Mouse (Mus musculus): Measurements from ENCODE around the gene Git1. TPM values are rescaled to one million over a fixed set of nuclear protein-coding genes. Genes with fewer than 3 reads are reported as not detected.

The Git1 gene
- total and polyA plus RNA-seq, 3 experiments: 9.5 to 90.7 (median 42.8) TPM

DNA sequence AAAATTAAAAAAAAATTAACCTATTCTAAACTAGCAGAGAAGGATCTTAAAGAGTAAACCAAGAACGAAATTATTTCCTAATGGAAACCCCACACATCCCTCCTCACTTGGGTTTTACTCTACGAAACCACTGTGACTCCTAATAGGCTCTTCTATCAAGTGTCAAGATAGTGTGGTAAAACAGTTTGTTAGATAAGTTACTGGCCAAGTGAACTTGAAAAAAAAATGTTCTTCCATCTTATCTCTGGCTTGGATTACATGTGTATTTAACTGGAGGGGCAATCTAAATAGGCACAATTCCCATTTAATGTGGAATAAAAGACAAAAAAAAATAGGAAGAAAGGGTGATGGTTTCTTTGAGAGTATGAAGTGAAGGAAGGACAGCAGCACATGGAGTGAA, 37.5 kb downstream of the Git1 start:
- H3K36me3 ChIP-seq (replicated peaks): peaks cover 32% of the 10 kb centered on the region
- no peak overlapping the region for H3K4me3 ChIP-seq (ENCODE audit: low read depth, low read length)
- TF ChIP-seq CTCF (IDR thresholded peaks at IDR 0.05; ENCODE audit: low read depth, low read length): no peak
- no peak for TF ChIP-seq TAL1 (conservative IDR thresholded peaks at IDR 0.05; ENCODE audit: low read depth, low read length)
- no peak for TF ChIP-seq POLR2AphosphoS5 (IDR thresholded peaks at IDR 0.05; ENCODE audit: insufficient replicate concordance, low read depth, low read length)
- TF ChIP-seq GATA2 (IDR thresholded peaks at IDR 0.05; ENCODE audit: borderline replicate concordance, low read depth, low read length): no peak
- TF ChIP-seq GATA1 (IDR thresholded peaks at IDR 0.05; ENCODE audit: borderline replicate concordance, low read length): no peak
- DNase-seq (ENCODE audit: low spot score): no peak
- H3K27me3 ChIP-seq (ENCODE audit: insufficient read depth, low read length): no peaks in the 10 kb centered on the region
- H3K9me3 ChIP-seq (replicated peaks): no peaks in the 10 kb centered on the region
- peaks cover 3% of the 10 kb centered on the region; the same call in 1 of the 2 replicates for H3K4me1 ChIP-seq (ENCODE audit: insufficient read depth, low read depth, low read length)
- ATAC-seq (ENCODE audit: extremely low read depth, insufficient number of reproducible peaks, low FRiP score, poor library complexity, severe bottlenecking): no peak

GRCm38 (mm10) chr11:77532202-77532846, 39.0 kb downstream of the Git1 start:
- H3K36me3 ChIP-seq (replicated peaks): peaks cover 45% of the 10 kb centered on the region
- no peak for ATAC-seq (ENCODE audit: extremely low read depth, insufficient number of reproducible peaks, low FRiP score, poor library complexity, severe bottlenecking)
- no peak for TF ChIP-seq GATA2 (IDR thresholded peaks at IDR 0.05; ENCODE audit: borderline replicate concordance, low read depth, low read length)
- TF ChIP-seq POLR2AphosphoS5 (IDR thresholded peaks at IDR 0.05; ENCODE audit: insufficient replicate concordance, low read depth, low read length): no peak
- TF ChIP-seq GATA1 (IDR thresholded peaks at IDR 0.05; ENCODE audit: borderline replicate concordance, low read length): no peak
- TF ChIP-seq TAL1 (conservative IDR thresholded peaks at IDR 0.05; ENCODE audit: low read depth, low read length): no peak
- no peak for TF ChIP-seq CTCF (IDR thresholded peaks at IDR 0.05; ENCODE audit: low read depth, low read length)
- H3K4me1 ChIP-seq (ENCODE audit: insufficient read depth, low read depth, low read length): no peaks in the 10 kb centered on the region
- no peak for DNase-seq (ENCODE audit: low spot score)
- no peak overlapping the region for H3K4me3 ChIP-seq (ENCODE audit: low read depth, low read length)
- no peaks in the 10 kb centered on the region for H3K9me3 ChIP-seq (replicated peaks)
- H3K27me3 ChIP-seq (ENCODE audit: insufficient read depth, low read length): no peaks in the 10 kb centered on the region

DNA sequence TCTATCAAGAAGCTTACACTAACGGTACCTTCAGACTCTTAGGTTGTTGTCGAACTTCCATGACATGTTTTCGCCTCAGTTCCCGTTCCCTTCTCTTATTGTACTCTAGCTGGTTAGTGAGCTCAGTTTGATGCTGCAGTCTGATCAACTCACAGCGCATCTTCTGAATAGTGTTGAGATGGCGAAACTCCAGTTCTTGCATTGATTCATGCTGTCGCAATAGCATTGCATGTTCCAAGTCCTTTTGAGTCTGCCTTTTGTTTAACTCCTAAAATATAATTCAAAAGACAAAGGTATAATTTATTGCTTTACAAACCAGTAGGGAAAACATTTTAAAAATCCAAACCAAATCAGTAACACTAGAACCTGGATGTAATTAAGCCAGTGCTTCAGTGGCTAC, 51.9 kb downstream of the Git1 start:
- DNase-seq (ENCODE audit: low spot score): no peak
- no peaks in the 10 kb centered on the region for H3K9me3 ChIP-seq (replicated peaks)
- no peaks in the 10 kb centered on the region for H3K27me3 ChIP-seq (ENCODE audit: insufficient read depth, low read length)
- no peak overlapping the region for H3K4me3 ChIP-seq (ENCODE audit: low read depth, low read length)
- no peaks in the 10 kb centered on the region for H3K4me1 ChIP-seq (ENCODE audit: insufficient read depth, low read depth, low read length)
- H3K36me3 ChIP-seq (replicated peaks): peaks cover 76% of the 10 kb centered on the region
- no peak for ATAC-seq (ENCODE audit: extremely low read depth, insufficient number of reproducible peaks, low FRiP score, poor library complexity, severe bottlenecking)
- TF ChIP-seq GATA1 (IDR thresholded peaks at IDR 0.05; ENCODE audit: borderline replicate concordance, low read length) (no peak), GATA2 (IDR thresholded peaks at IDR 0.05; ENCODE audit: borderline replicate concordance, low read depth, low read length) (no peak), TAL1 (conservative IDR thresholded peaks at IDR 0.05; ENCODE audit: low read depth, low read length) (no peak), CTCF (IDR thresholded peaks at IDR 0.05; ENCODE audit: low read depth, low read length) (no peak), POLR2AphosphoS5 (IDR thresholded peaks at IDR 0.05; ENCODE audit: insufficient replicate concordance, low read depth, low read length) (no peak)

Other genes with a start within 250 kb of the Git1 start
- gene Coro6, start 31.2 kb upstream of the Git1 start, total RNA-seq (2014; fragmentation: Nextera tagmentation): not detected in 2 replicates
- gene Coro6, start 31.2 kb upstream of the Git1 start, total RNA-seq (2017): 0.11 TPM in 1 of 2 replicates, not detected in the other
- not detected in 2 replicates for gene Coro6, start 31.2 kb upstream of the Git1 start, polyA plus RNA-seq (2012)
- 1.3 TPM in 1 of 2 replicates, not detected in the other for gene Ankrd13b, start 3.9 kb upstream of the Git1 start, total RNA-seq (2014; fragmentation: Nextera tagmentation)
- 0.12 TPM in 1 of 2 replicates, not detected in the other for gene Ankrd13b, start 3.9 kb upstream of the Git1 start, total RNA-seq (2017)
- gene Ankrd13b, start 3.9 kb upstream of the Git1 start, polyA plus RNA-seq (2012): 0.36 and 0.41 TPM in 2 replicates
- 0.30 TPM in 1 of 2 replicates, not detected in the other for gene Abhd15, start 21.6 kb downstream of the Git1 start, total RNA-seq (2014; fragmentation: Nextera tagmentation)
- gene Abhd15, start 21.6 kb downstream of the Git1 start, total RNA-seq (2017): 0.12 and 0.27 TPM in 2 replicates
- gene Abhd15, start 21.6 kb downstream of the Git1 start, polyA plus RNA-seq (2012): 0.29 and 0.34 TPM in 2 replicates
- gene Trp53i13, start 22.4 kb downstream of the Git1 start, total RNA-seq (2014; fragmentation: Nextera tagmentation): 1.4 and 7.0 TPM in 2 replicates
- gene Trp53i13, start 22.4 kb downstream of the Git1 start, total RNA-seq (2017): 0.71 and 1.4 TPM in 2 replicates
- 5.4 and 6.0 TPM in 2 replicates for gene Trp53i13, start 22.4 kb downstream of the Git1 start, polyA plus RNA-seq (2012)
- gene Gm10392, start 25.6 kb downstream of the Git1 start, total RNA-seq (2014; fragmentation: Nextera tagmentation): not detected in 2 replicates
- gene Gm10392, start 25.6 kb downstream of the Git1 start, total RNA-seq (2017): 0.12 and 0.38 TPM in 2 replicates
- gene Gm10392, start 25.6 kb downstream of the Git1 start, polyA plus RNA-seq (2012): not detected in 2 replicates
- 48.6 and 50.1 TPM in 2 replicates for gene Taok1, start 114.3 kb downstream of the Git1 start, total RNA-seq (2014; fragmentation: Nextera tagmentation)
- 36.8 and 45.6 TPM in 2 replicates for gene Taok1, start 114.3 kb downstream of the Git1 start, total RNA-seq (2017)
- gene Taok1, start 114.3 kb downstream of the Git1 start, polyA plus RNA-seq (2012): 2.3 and 2.5 TPM in 2 replicates
- gene Nufip2, start 192.6 kb downstream of the Git1 start, total RNA-seq (2014; fragmentation: Nextera tagmentation): 97.1 and 113 TPM in 2 replicates
- 75.3 and 94.0 TPM in 2 replicates for gene Nufip2, start 192.6 kb downstream of the Git1 start, total RNA-seq (2017)
- gene Nufip2, start 192.6 kb downstream of the Git1 start, polyA plus RNA-seq (2012): 22.3 and 24.0 TPM in 2 replicates
- gene Cryba1, start 231.7 kb downstream of the Git1 start, total RNA-seq (2014; fragmentation: Nextera tagmentation): not detected in 2 replicates
- 0.27 TPM in 1 of 2 replicates, not detected in the other for gene Cryba1, start 231.7 kb downstream of the Git1 start, total RNA-seq (2017)
- not detected in 2 replicates for gene Cryba1, start 231.7 kb downstream of the Git1 start, polyA plus RNA-seq (2012)